Mouse (Mus musculus) forebrain, embryonic 16.5 days (tissue): ENCODE measurements around the gene Garnl3. TPM values are rescaled to one million over a fixed set of nuclear protein-coding genes. Genes with fewer than 3 reads are reported as not detected.
"Not testable (repeated sequence)": the region's sequence is repeated elsewhere in the genome, so short reads cannot be mapped to it uniquely, and the experiment has no call there.

Experiments used
- ATAC-seq: fragments of 200-750 bp; cut with Nextera tagmentation; 2 replicates; pipeline ENCODE4 v1.8.0; 2017; ENCODE audit warnings: mild to moderate bottlenecking, moderate library complexity
- H3K27ac ChIP-seq: fragments of 300-500 bp; sonication (generic); 2 replicates; pipeline ENCODE4 v1.5.1; 2014; ENCODE audit warnings: low read length, control low read depth
- H3K27me3 ChIP-seq: fragments of 300-500 bp; sonication (generic); replicated peaks from 2 replicates; pipeline ENCODE4 v1.6.1; 2014; ENCODE audit warnings: low read length; ENCODE audit not compliant: control insufficient read depth, insufficient read depth
- H3K36me3 ChIP-seq: fragments of 300-500 bp; sonication (generic); 2 replicates; pipeline ENCODE4 v1.6.1; 2014; ENCODE audit not compliant: control insufficient read depth, insufficient read depth
- H3K4me1 ChIP-seq: fragments of 300-500 bp; sonication (generic); replicated peaks from 2 replicates; pipeline ENCODE4 v1.6.1; 2014; ENCODE audit warnings: low read length; ENCODE audit not compliant: control insufficient read depth, insufficient read depth
- H3K4me2 ChIP-seq: fragments of 300-500 bp; sonication (generic); 2 replicates; pipeline ENCODE4 v1.6.1; 2014; ENCODE audit warnings: mild to moderate bottlenecking, low read length, control low read depth
- H3K4me3 ChIP-seq: fragments of 300-500 bp; sonication (generic); replicated peaks from 2 replicates; pipeline ENCODE4 v1.5.1; 2014; ENCODE audit warnings: mild to moderate bottlenecking, low read length, control low read depth
- H3K9ac ChIP-seq: fragments of 300-500 bp; sonication (generic); replicated peaks from 2 replicates; pipeline ENCODE4 v1.6.1; 2014; ENCODE audit warnings: low read depth, low read length, control low read depth
- H3K9me3 ChIP-seq: fragments of 300-500 bp; sonication (generic); 2 replicates; pipeline ENCODE4 v1.6.1; 2016; ENCODE audit warnings: low read length; ENCODE audit not compliant: control insufficient read depth
- WGBS: fragments of 180-500 bp; shearing (Covaris S2); extraction: QIAGEN DNeasy Blood & Tissue Kit; methylation state at CpG from one replicate; pipeline ENCODE4 v1.1.7; 2014; 5-methylcytosine and 5-hydroxymethylcytosine counted together
- polyA plus RNA-seq: library from polyadenylated mRNA; unstranded; fragments of >200 nt; fragmentation: Nextera tagmentation; extraction: Ambion mirVana; gene quantifications from 2 replicates; pipeline ENCODE4 v1.2.1, GENCODE M21; 2015

The Garnl3 gene
- polyA plus RNA-seq, 1 experiment from 2014 or later, result 34.5 TPM

DNA sequence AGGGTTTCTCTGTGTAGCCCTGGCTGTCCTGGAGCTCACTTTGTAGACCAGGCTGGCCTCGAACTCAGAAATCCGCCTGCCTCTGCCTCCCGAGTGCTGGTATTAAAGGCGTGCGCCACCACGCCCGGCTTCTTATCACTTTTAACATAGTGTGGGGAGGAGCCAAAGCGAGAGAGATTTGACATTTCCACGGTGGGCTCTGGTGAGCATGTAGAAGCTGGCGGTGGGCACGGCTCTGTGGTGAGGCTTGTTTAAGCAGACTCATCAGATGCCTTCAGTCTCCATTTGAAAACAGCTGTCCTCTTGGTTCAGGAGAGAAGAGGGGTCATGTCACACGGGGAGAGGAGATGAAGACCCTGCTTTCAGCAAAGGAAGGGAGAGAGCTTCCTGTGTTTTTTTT is 34.1 kb downstream of the Garnl3 start:
- H3K27ac ChIP-seq, H3K4me3 ChIP-seq, H3K27me3 ChIP-seq, H3K36me3 ChIP-seq, H3K9ac ChIP-seq, H3K4me2 ChIP-seq, H3K9me3 ChIP-seq, H3K4me1 ChIP-seq, ATAC-seq: not testable (repeated sequence)
- 95% methylated on average over 12 of the region's 12 CpGs for WGBS

DNA sequence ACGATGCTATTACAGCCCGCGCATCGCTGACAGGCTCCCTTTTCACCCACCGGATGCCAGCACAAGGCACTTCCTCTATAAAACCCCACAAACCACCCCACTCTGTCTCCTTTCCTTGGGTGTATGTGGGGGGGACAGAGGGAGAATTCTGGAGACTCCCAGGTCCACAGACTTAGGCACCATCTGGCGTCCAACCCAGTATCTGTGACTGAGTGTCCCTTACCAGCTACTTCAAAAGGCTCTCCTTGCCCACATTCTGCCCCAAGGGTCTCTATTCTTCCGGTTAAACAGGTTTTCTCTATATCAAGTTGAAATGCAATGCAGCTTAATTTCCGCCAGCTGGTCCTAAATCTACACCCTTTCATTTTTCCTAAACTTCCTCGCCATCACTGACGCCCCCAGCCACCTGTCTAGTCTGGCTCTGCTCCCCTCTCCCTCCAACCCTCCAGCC is 36.2 kb downstream of the Garnl3 start:
- Histone ChIP-seq H3K4me1 (peaks cover 5% of the 10 kb centered on the region), H3K9me3 (no peaks in the 10 kb centered on the region), H3K9ac (no peak overlapping the region), H3K4me3 (no peak overlapping the region), H3K27me3 (no peaks in the 10 kb centered on the region), H3K27ac (no peak overlapping the region), H3K4me2 (no peak overlapping the region), H3K36me3 (no peaks in the 10 kb centered on the region)
- 60% methylated on average over 10 of the region's 10 CpGs for WGBS
- no peak; the same call in 1 of the 2 replicates for ATAC-seq

DNA sequence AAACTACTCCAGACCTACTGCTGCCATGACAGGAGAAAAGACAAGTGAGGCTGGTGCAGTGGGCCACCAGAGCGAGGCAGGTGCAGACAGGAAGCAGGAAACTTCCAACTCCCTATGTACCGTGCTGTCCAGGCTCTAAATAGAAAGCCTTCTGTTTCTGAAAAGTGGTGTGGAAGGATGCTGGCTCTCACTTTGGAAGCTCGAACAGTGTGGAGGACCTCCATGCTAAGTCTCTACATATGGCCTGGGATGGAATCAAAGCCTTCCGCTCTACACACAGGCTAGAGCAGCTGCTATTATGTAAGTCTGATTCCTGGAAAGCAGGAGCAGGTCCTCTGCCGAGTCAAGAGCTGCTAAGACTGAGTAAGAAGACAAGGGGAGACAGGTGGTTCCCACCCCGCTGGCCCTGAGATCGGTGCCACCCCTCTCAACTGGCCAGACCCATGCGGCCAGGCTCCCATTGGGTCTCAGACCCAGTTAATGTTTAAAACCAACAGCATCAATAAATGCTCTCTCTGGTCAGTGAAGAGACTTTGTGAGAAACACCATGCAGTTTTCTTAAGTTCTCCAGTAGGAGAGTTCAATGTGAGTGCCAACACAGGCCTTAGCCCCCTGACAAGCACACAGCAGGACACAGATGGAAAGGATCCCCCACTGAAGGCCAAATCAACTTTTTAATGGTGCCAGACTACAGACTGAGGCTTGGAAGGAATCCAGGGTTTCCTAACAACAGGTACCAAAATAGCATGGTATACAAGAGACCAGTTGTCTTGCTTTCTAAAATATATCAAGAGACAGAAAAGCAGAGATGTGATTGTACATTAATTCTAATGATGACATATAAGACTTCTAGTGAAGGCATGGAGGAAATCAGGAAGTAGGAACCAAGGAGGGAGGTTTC is 40.6 kb downstream of the Garnl3 start:
- Histone ChIP-seq H3K27ac (no peak overlapping the region), H3K9ac (no peak overlapping the region), H3K4me1 (peaks cover 9% of the 10 kb centered on the region), H3K27me3 (no peaks in the 10 kb centered on the region), H3K4me3 (no peak overlapping the region), H3K4me2 (no peak overlapping the region), H3K9me3 (no peaks in the 10 kb centered on the region), H3K36me3 (no peaks in the 10 kb centered on the region)
- 85% methylated on average over 8 of the region's 8 CpGs for WGBS
- ATAC-seq, result no peak

DNA sequence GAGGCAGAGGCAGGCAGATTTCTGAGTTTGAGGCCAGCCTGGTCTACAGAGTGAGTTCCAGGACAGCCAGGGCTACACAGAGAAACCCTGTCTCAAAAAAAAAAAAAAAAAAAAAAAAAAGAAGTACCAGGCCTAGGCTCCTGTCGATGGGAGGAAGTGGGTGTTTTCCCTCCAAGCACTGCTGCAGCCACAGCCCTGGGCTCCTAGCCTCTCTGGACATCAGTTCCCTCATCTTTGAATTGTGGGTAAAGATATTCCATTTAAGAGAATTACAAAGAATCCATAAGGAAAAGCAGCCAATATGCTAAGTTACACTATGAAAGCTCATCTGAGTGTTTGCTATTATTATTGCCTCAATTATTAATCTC is 41.4 kb downstream of the Garnl3 start:
- not testable (repeated sequence) for H3K9ac ChIP-seq, H3K4me1 ChIP-seq, H3K4me2 ChIP-seq, H3K4me3 ChIP-seq, H3K36me3 ChIP-seq, H3K27me3 ChIP-seq, H3K27ac ChIP-seq, H3K9me3 ChIP-seq, ATAC-seq
- WGBS, result 91% methylated on average over 1 of the region's 1 CpGs

DNA sequence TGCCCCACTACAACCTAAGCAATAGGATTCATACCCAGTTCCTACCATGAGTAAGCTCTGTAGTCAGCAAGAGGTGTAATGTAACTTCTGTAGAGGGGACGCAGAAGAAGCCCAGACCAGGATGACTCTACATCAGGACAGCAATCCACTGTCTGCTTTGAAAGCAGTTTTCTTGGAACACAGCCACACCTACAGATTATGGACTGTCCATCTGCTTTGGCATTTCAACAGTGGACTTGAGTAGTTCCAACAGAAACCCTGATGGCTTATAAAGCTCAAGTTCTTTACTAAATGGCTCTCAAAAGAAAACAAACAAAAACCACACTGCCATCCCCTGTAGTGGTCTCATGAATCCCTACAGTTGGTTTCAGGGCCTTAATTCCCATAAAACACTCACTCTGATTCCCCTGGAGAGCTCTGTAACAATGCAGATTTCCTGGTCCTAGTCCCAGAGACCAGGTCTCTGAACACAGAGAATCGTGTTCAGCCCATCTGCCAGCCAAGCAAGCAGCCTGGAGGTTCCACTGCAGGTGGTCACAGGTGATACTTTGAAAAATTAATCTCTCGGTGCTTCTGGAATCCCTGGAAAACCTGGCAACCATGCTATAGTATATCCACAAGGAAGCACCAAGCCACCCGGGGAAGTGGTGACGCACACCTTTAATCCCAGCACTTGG is 42.0 kb downstream of the Garnl3 start:
- no peaks in the 10 kb centered on the region for H3K9me3 ChIP-seq
- no peak overlapping the region for H3K9ac ChIP-seq
- WGBS, result 87% methylated on average over 5 of the region's 5 CpGs
- ATAC-seq, result no peak
- peaks cover 4% of the 10 kb centered on the region for H3K4me1 ChIP-seq
- H3K27me3 ChIP-seq, result no peaks in the 10 kb centered on the region
- no peak overlapping the region for H3K27ac ChIP-seq
- no peak overlapping the region for H3K4me3 ChIP-seq
- H3K36me3 ChIP-seq, result no peaks in the 10 kb centered on the region
- H3K4me2 ChIP-seq, result no peak overlapping the region

DNA sequence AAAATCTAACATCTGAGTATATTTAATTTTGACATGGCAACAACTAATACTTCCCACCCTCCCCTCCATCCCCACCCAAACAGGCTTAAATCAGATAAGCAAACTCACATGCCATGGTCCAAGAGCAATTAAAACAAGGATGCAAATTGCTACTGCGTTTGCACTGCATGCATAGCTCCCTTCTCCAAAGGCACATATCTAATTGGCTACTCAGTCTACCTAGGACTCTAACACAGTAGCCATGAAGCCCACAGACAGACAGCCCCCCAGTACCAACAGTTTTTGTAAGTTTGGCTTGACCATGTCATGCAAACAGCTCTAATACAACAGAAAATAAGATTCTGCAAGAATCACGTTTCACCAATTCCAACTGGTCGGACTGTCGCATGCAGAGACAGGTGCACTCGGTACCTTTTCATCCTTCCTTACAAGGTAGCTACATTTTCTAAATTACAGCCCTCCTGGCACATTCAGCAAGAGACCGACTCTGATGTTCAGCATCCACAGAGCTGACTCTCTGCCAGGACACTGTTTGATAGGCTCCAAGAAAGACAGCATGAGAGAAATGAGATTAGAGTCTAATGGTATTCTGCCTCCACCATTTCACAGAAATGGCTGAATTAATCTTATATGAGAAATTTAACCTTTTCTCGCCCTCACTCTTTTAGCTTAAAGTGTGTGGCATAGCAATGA is 44.6 kb downstream of the Garnl3 start:
- H3K9me3 ChIP-seq, result no peaks in the 10 kb centered on the region
- H3K27ac ChIP-seq, result 0 out of 2 replicates have a peak overlapping the region, but pooled peaks have one; percentile 5
- H3K4me2 ChIP-seq, result no peak overlapping the region
- H3K4me1 ChIP-seq, result peaks cover 4% of the 10 kb centered on the region
- H3K36me3 ChIP-seq, result no peaks in the 10 kb centered on the region
- no peak overlapping the region for H3K9ac ChIP-seq
- no peak overlapping the region for H3K4me3 ChIP-seq
- ATAC-seq, result no peak
- 70% methylated on average over 7 of the region's 7 CpGs for WGBS
- no peaks in the 10 kb centered on the region for H3K27me3 ChIP-seq

DNA sequence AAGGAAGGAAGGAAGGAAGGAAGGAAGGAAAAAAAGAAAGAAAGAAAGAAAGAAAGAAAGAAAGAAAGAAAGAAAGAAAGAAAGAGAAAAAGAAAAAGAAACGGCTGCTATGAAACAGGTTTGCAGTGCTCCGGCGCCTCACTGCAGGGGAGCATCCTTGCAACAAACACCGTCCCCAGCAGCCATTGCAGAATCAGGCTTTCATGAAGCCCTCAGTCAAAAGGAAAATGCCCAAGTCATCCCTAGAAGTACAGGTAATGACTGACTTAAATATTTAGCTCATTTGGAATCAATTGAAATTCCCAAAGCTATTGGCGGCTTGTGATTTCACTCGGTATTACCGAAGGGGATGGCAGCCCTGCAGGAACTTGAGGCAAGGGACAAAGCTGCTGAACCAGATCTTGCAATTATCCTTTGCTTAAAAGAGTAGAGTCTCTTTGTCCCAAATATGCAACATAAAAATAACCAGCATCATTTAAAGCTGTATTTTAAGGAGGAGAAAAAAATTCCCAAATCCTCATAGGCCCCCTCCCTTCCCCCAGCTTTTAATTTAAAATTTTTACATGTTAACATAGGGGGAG is 45.3 kb downstream of the Garnl3 start:
- H3K4me2 ChIP-seq, result peak overlapping the region; percentile 18

DNA sequence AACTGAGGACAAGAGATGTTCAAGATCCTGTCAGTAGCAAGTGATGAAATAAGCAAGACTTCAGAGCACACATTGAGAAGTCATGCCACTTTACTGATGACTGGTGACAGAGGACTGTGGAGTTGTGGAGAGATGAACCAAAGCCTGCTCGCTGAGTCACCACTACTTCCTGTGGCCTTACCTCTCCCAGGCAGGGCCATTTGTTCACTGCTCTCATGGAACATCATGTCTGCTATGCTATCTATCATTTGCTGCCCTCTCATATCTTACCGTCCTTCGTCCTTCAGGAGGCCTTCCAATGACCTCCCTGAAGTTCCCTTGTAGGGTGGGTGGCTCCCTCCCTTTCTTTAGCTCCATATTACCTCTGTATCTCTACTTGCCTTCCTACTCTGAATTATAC is 47.2 kb downstream of the Garnl3 start:
- no peaks in the 10 kb centered on the region for H3K36me3 ChIP-seq
- ATAC-seq, result no peak
- 96% methylated on average over 3 of the region's 3 CpGs for WGBS
- no peak overlapping the region for H3K9ac ChIP-seq
- H3K4me2 ChIP-seq, result no peak overlapping the region
- no peaks in the 10 kb centered on the region for H3K27me3 ChIP-seq
- H3K9me3 ChIP-seq, result no peaks in the 10 kb centered on the region
- H3K27ac ChIP-seq, result no peak overlapping the region
- H3K4me1 ChIP-seq, result peaks cover 4% of the 10 kb centered on the region
- H3K4me3 ChIP-seq, result no peak overlapping the region

More for the DNA sequence above, 45.3 kb downstream of the Garnl3 start:
- Histone ChIP-seq H3K36me3 (no peaks in the 10 kb centered on the region), H3K4me3 (peak overlapping the region; percentile 7), H3K27ac (no peak overlapping the region), H3K4me1 (peaks cover 4% of the 10 kb centered on the region), H3K27me3 (no peaks in the 10 kb centered on the region), H3K9ac (0 out of 2 replicates have a peak overlapping the region, but pooled peaks have one; percentile 9), H3K9me3 (no peaks in the 10 kb centered on the region)
- 36% methylated on average over 7 of the region's 7 CpGs for WGBS
- ATAC-seq, result no peak

DNA sequence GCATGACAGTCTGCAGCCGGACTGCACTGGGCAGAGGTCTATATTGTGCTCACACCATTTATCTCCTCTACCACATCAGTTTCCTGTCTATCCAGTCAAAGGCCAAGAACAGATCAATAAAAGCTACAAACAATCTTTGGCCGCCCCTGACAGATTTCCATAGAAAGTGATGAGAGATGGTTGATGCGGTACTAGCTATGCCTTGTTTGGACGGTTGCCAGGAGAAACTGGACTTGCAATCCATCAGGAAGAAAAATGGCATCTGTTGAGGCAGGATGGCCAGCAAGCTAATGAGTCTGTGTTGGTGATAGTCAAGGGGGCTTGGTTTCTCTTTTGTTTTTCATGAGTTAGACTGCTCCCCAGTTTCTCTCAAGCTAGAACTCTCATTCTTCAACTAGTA is 51.3 kb downstream of the Garnl3 start:
- Histone ChIP-seq H3K4me3 (no peak overlapping the region), H3K36me3 (no peaks in the 10 kb centered on the region), H3K4me1 (no peaks in the 10 kb centered on the region), H3K9me3 (no peaks in the 10 kb centered on the region), H3K27ac (no peak overlapping the region), H3K4me2 (no peak overlapping the region), H3K27me3 (no peaks in the 10 kb centered on the region), H3K9ac (no peak overlapping the region)
- WGBS, result 73% methylated on average over 4 of the region's 4 CpGs
- ATAC-seq, result no peak
